Mouse (Mus musculus) neutrophil, adult 5-6 weeks (primary cell): Measurements from ENCODE around the gene Olfr47. TPM values are rescaled to one million over a fixed set of nuclear protein-coding genes. Genes with fewer than 3 reads are reported as not detected.
A peak's percentile ranks its signal among the peaks of the same experiment; 100 is the strongest.
"Not testable (repeated sequence)": the region's sequence is repeated elsewhere in the genome, so short reads cannot be mapped to it uniquely, and the experiment has no call there.

Experiments used
- ATAC-seq: fragments of 151-379, 151-347 bp; 2 replicates; pipeline ENCODE4 v1.8.0; 2017; ENCODE audit warnings: mild to moderate bottlenecking, moderate TSS enrichment; ENCODE audit not compliant: insufficient number of reproducible peaks, poor library complexity, low FRiP score, severe bottlenecking; ENCODE audit errors: extremely low read depth
- total RNA-seq: library from RNA; stranded (forward); fragments of 200-1000 nt; gene quantifications from 2 replicates; pipeline ENCODE4 v1.2.3, GENCODE M21; 2017

The Olfr47 gene
- not detected in 2 replicates for total RNA-seq

GRCm38 (mm10) chr6:43231255-43231654, at the start of gene Olfr47:
TSS of gene Olfr47 (plus strand) at chr6:43231529.
- ATAC-seq, result not testable (repeated sequence)

GRCm38 (mm10) chr6:43190986-43191385, 40.3 kb upstream of the Olfr47 start:
- no peak for ATAC-seq

GRCm38 (mm10) chr6:43196781-43197180, 34.5 kb upstream of the Olfr47 start, which contains the start of gene Olfr435:
TSS of gene Olfr435 (plus strand) at chr6:43197146.
- no peak for ATAC-seq

- no peak for ATAC-seq
Measured at GRCm38 (mm10) chr6:43198094-43198493, 33.2 kb upstream of the Olfr47 start.

GRCm38 (mm10) chr6:43202786-43203185, 28.5 kb upstream of the Olfr47 start:
- ATAC-seq, result no peak

GRCm38 (mm10) chr6:43205355-43205754, 26.0 kb upstream of the Olfr47 start:
- no peak for ATAC-seq

- ATAC-seq, result not testable (repeated sequence)
Measured at GRCm38 (mm10) chr6:43212873-43213272, 18.5 kb upstream of the Olfr47 start, which contains the start of gene Olfr434. TSS of gene Olfr434 (plus strand) at chr6:43213021.

GRCm38 (mm10) chr6:43242061-43242460, 10.7 kb downstream of the Olfr47 start:
- no peak for ATAC-seq

- no peak for ATAC-seq
Measured at GRCm38 (mm10) chr6:43247396-43247795, 16.1 kb downstream of the Olfr47 start.

GRCm38 (mm10) chr6:43252994-43253393, 21.7 kb downstream of the Olfr47 start:
- no peak for ATAC-seq

GRCm38 (mm10) chr6:43254193-43254926, 23.0 kb downstream of the Olfr47 start:
- ATAC-seq, result no peak

GRCm38 (mm10) chr6:43260756-43261155, 29.4 kb downstream of the Olfr47 start:
- ATAC-seq, result no peak

- ATAC-seq, result 0 out of 2 replicates have a peak, but pooled peaks have one; percentile 13
Measured at GRCm38 (mm10) chr6:43265363-43266041, 34.2 kb downstream of the Olfr47 start, which contains the start of gene Arhgef5. TSS of gene Arhgef5 (plus strand) at chr6:43265582.

- no peak for ATAC-seq
Measured at GRCm38 (mm10) chr6:43266356-43266755, 35.0 kb downstream of the Olfr47 start.

GRCm38 (mm10) chr6:43272597-43272996, 41.3 kb downstream of the Olfr47 start:
- no peak for ATAC-seq

- no peak for ATAC-seq
Measured at GRCm38 (mm10) chr6:43274123-43274522, 42.8 kb downstream of the Olfr47 start.

GRCm38 (mm10) chr6:43278247-43278646, 46.9 kb downstream of the Olfr47 start:
- no peak for ATAC-seq

- ATAC-seq, result no peak
Measured at GRCm38 (mm10) chr6:43280481-43280880, 49.2 kb downstream of the Olfr47 start.
